Mouse (Mus musculus): ENCODE measurements around the gene Slc27a5.

- TF ChIP-seq MAFK (IDR thresholded peaks at IDR 0.05; ENCODE audit: insufficient read depth, low read depth, low read length), result no peak
- TF ChIP-seq ZNF384 (IDR thresholded peaks at IDR 0.05; ENCODE audit: low read depth, low read length), result no peak
Observed at GRCm38 (mm10) chr7:12986906-12987305, 11.1 kb downstream of the Slc27a5 start.
